Mouse (Mus musculus) ES-CJ7 (cell line): ENCODE measurements around the gene Cfap100.
A peak's percentile ranks its signal among the peaks of the same experiment; 100 is the strongest.

Experiments
- DNase-seq: peaks from one replicate; pipeline ENCODE4 v3.0.0; 2011; ENCODE audit warnings: low read depth, low spot score

Cfap100 gene

DNA sequence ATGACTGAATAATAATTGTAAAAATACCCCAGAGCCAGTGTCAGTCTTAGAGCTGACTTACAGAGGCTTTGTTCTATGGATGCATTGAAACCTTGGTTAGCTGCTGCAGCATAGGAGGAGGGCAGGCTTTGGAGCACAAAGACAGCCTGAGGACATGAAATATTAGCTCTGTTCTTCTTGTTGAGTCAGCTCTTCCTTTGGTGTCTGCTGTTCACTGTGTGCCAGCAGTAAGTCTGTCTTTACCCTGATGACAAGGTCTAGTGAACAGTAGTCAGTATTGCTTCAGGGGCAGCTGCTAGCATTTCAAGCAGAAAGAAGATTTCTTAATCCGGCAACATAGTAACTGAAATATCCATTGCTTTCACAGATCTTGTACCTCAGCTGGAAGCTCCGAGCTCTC is 47.1 kb downstream of the Cfap100 start:
- no peak for DNase-seq

DNA sequence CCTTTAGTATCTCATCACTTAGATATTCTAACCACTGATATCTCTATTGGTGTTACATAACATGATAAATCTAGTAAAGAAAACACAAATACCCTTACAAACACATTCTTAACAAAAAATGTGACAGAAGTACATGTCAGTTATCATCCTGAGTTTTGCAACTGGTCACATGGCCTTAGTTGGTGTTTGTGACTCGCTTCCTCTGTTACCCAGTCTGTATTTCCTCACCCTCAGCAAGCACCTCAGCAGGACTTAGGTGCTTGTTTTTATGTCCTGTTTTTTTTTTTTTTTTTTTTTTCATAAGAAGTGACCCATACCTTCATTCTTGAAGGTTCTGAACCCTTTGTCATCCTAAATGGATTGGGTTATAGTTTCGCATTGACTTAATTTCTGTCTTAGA is 50.9 kb downstream of the Cfap100 start:
- no peak for DNase-seq

DNA sequence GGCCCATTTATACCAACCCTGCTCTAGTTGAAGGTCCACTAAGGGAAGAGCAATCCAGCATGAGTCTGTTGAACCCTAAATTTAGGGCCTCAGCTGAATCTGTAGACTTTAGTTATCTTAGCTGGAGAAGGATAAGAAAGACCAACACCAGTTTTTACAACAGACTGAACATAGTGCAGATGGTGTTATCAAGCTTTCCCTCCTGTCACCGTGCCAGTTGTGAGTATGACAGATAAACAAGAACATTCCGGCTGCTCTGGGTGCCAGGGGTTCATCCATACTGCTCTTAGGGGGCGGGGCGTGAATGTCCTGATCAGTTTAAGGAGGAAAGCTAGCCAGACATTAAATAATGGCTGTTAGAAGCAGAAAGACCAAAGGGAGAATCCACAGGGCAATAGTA is 54.0 kb downstream of the Cfap100 start:
- no peak for DNase-seq

DNA sequence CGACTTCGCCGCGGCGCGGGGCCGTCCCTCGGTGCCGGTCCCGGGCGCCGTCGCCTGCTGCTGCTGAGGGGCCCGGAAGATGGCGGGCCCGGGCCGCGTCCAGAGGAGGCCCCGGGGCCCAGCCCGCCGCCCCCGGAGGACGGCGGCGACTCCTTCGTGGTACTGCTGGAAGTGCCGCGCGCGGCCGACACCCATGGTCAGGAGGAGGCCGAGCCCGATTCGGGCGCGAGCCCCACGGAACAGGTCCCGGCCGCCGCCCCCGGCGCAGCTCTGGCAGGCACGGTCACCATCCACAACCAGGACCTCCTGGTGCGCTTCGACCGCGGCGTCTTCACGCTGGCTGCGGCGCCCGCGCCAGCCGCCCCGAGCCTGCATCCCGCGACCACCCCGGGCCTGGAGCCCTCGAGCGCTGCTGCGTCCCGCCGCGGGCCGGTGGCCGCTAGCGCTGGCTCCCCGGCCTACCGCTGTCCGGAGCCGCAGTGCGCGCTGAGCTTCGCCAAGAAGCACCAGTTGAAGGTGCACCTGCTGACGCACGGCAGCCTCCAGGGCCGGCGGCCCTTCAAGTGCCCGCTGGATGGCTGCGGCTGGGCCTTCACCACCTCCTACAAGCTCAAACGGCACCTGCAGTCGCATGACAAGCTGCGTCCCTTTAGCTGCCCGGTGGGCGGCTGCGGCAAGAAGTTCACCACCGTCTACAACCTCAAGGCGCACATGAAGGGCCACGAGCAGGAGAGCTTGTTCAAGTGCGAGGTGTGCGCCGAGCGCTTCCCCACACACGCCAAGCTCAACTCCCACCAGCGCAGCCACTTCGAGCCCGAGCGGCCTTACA is 58.7 kb downstream of the Cfap100 start:
- DNase-seq: peak; percentile 58

DNA sequence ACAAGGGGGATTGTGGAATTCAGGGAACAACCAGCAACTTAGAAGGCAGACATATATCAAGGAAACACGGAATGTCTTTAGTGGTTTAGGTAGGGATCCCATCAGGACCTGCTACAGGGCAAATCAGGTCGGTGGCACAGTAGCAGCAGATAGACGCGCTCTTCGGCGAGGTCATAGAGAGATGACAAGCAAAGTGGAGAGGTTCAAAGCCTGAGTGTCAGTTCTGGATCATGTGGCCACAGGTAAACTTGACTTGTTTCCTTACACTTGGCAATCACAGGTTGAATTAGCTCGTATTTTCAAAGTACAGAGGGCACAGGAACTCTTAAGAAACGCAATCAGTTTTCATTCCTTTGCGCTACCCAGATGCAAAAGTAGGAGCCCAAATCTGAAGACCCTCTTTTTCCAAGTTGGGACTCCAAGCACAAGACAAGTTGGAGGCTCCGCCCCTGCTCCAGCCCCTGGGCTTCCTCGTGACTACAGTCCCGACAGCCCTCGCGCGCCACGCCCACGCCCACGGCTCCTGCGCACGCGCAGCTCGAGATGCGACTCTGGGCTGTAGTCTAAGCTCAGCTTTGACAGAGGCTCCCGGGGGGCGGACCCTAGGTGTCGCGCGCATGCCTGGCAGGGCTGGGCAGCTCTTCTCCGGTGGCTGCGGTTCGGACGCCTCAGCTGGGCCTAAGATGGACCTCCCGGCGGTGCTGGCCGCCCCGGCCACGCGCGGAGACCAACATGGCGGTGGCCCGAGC is 59.4 kb downstream of the Cfap100 start, which contains the start of gene Zxdc:
TSS of gene Zxdc (plus strand) at position 517 of the 749 bp plus-strand sequence.
- DNase-seq: peak; percentile 99

DNA sequence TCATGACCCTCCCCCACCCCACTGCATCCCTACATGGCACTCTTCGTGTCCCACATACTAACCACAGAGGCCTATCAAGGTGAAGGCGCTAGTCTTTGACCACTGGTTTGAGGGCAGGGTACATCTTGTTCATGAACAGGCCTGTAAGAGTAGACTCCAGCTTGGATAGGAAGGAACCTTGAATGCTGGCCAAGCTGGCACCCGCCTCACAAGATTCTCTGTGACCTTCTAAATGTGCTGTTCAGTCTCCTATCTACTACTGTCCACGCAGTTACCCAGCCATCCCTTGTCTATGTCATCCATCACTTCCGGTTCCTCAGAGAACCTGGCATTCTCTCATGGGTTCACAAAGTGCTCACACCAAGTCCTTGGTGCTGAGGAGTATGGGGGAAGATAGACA is 65.3 kb downstream of the Cfap100 start:
- DNase-seq: no peak

DNA sequence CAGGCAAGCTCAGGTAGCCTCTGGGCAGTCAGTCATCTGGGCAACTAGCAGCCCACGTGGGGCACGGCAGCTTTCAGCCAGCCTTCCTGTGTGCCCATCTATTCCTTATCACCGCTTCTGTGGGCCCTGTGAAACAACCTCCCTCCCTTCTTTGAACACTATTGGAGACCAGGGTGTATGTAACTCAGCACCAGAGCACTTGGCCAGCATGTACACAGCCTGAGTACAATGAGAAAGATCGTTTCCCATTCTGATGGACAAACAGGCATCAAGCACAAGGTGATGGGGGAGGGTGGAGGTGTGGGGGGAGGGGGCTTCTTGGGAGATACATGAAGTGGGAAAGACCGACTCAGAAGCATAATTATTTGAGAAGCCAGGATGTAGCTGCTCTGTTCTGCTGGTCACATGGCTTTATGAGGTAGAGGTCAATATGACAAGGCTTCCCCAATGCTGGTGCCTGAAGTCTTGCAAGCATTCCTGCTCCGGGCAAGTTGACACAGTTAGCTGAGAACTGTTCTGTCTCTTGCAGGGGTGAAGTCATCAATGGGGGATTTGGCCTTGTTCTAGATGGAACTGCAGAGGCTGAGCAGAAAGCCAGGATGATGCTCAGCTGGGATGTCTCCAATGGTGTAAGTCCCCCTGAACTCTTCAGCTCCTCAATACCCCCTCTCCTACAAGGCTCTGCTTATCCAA is 67.5 kb downstream of the Cfap100 start:
- DNase-seq: peak; percentile 41

DNA sequence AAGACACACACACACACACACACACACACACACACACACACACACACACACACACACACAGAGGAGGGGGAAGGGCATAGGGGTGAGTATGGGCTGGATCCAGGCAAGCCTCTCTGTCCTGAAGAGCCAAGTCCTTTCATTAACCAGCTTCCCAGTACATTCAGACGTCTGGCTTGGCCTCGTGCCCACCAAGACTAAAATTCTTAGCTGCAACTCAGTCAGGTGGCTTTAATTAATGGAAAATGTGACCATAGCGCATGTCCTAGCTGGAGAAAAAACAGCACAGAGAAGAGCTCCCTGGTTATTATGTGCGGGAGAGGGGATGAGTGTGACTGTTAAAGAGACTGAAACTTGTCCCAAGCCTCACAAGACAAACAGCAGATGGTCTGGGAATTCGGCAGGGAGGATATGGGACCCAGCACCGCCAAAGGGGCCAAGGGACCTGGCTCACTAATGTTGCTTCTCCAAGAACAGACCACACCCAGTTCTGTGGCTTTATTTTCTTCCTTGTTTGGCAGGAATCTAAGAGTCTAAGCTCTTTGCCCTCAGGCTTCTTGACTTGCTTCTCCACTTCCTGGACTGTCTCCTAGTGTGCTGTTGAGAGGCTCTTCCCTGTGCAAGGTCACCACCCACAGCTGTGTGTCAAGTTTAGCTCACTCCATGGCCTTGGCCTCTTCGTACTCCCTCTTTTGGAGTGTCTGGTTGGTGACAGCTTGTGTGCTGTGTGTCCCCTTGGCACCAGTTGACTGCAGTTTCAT is 68.4 kb downstream of the Cfap100 start:
- DNase-seq: peak; percentile 66

DNA sequence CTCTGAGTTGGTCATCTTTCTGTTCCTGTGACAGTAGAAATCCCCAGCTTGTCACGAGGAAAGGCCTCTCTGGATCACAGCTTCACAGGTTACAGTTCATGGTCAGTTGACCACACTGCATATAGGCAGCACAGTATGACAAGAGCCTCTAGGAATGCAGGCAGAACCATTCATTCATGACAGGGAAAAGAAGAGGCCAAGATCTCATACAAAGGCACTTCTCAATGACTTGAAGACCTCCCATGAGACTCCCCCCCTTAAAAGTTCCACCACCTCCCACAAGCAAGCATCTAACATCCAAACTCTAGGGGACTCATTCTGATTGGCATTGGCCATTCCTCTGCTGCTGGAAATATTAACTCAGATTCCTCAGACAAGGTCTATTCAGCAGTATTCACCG is 69.2 kb downstream of the Cfap100 start:
- no peak for DNase-seq

DNA sequence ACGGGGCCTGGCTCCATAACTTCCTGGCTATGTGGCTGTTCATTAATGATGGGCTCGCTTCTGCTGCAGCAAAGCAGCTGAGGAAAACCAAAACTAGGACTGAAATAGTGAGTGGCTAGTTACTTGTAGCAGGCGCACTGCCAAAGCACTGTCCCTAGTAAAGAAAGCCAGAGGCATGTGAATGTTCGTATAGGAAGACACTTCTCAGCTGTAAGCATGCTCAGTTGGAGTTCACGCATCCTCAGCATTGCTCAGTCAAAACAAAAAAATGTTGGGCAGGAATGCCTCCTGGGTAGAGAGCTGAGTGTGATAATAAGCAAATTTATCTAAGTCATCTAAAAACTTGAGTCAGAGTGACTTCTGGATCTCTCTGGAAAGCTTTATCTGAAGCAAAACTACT is 70.5 kb downstream of the Cfap100 start:
- no peak for DNase-seq
